Mouse (Mus musculus) hindbrain, embryonic 16.5 days (tissue): ENCODE results near the gene St3gal4. TPM values are rescaled to one million over a fixed set of nuclear protein-coding genes. Genes with fewer than 3 reads are reported as not detected.
"Not testable (repeated sequence)": the region's sequence is repeated elsewhere in the genome, so short reads cannot be mapped to it uniquely, and the experiment has no call there.

Experiments used
- ATAC-seq: fragments of 200-750 bp; cut with Nextera tagmentation; 2 replicates; pipeline ENCODE4 v1.8.0; 2017; ENCODE audit warnings: moderate TSS enrichment, moderate library complexity
- H3K27ac ChIP-seq: fragments of 300-500 bp; sonication (generic); 2 replicates; pipeline ENCODE4 v1.5.1; 2014; ENCODE audit warnings: low read depth, mild to moderate bottlenecking, control low read depth, low read length, moderate library complexity
- H3K27me3 ChIP-seq: fragments of 300-500 bp; sonication (generic); replicated peaks from 2 replicates; pipeline ENCODE4 v1.6.1; 2014; ENCODE audit warnings: low read length; ENCODE audit not compliant: control insufficient read depth, insufficient read depth
- H3K36me3 ChIP-seq: fragments of 300-500 bp; sonication (generic); 2 replicates; pipeline ENCODE4 v1.6.1; 2014; ENCODE audit warnings: mild to moderate bottlenecking, low read length, moderate library complexity, mixed read lengths; ENCODE audit not compliant: control insufficient read depth, insufficient read depth
- H3K4me1 ChIP-seq: fragments of 300-500 bp; sonication (generic); 2 replicates; pipeline ENCODE4 v1.6.1; 2014; ENCODE audit warnings: low read depth, low read length; ENCODE audit not compliant: control insufficient read depth, insufficient read depth
- H3K4me2 ChIP-seq: fragments of 300-500 bp; sonication (generic); 2 replicates; pipeline ENCODE4 v1.6.1; 2014; ENCODE audit warnings: mild to moderate bottlenecking, low read length, control low read depth, moderate library complexity
- H3K4me3 ChIP-seq: fragments of 300-500 bp; sonication (generic); 2 replicates; pipeline ENCODE4 v1.5.1; 2014; ENCODE audit warnings: mild to moderate bottlenecking, low read length, control low read depth, moderate library complexity
- H3K9ac ChIP-seq: fragments of 300-500 bp; sonication (generic); 2 replicates; pipeline ENCODE4 v1.6.1; 2014; ENCODE audit warnings: low read depth, mild to moderate bottlenecking, control low read depth, low read length, moderate library complexity
- H3K9me3 ChIP-seq: fragments of 300-500 bp; sonication (generic); 2 replicates; pipeline ENCODE4 v1.6.1; 2014; ENCODE audit warnings: mild to moderate bottlenecking, low read length, moderate library complexity; ENCODE audit not compliant: control insufficient read depth
- WGBS: fragments of 180-500 bp; shearing (Covaris S2); extraction: QIAGEN DNeasy Blood & Tissue Kit; methylation state at CpG from one replicate; pipeline ENCODE4 v1.1.7; 2014; 5-methylcytosine and 5-hydroxymethylcytosine counted together
- polyA plus RNA-seq: library from polyadenylated mRNA; unstranded; fragments of >200 nt; fragmentation: Nextera tagmentation; extraction: Ambion mirVana; gene quantifications from 2 replicates; pipeline ENCODE4 v1.2.1, GENCODE M21; 2015

Gene St3gal4
- polyA plus RNA-seq, 1 experiment from 2014 or later, result 16.1 TPM

- 91% methylated on average over 4 of the region's 4 CpGs for WGBS
- ATAC-seq, result no peak
- Histone ChIP-seq H3K36me3 (no peaks in the 10 kb centered on the region), H3K4me3 (no peak overlapping the region), H3K4me2 (no peak overlapping the region), H3K27ac (no peak overlapping the region), H3K9me3 (no peaks in the 10 kb centered on the region), H3K9ac (no peak overlapping the region), H3K4me1 (no peaks in the 10 kb centered on the region), H3K27me3 (no peaks in the 10 kb centered on the region)
Observed at GRCm38 (mm10) chr9:35156862-35157261, 37.8 kb upstream of the St3gal4 start.

- Histone ChIP-seq H3K36me3 (no peaks in the 10 kb centered on the region), H3K9ac (no peak overlapping the region), H3K27ac (no peak overlapping the region), H3K9me3 (no peaks in the 10 kb centered on the region), H3K4me1 (no peaks in the 10 kb centered on the region), H3K4me3 (no peak overlapping the region), H3K27me3 (no peaks in the 10 kb centered on the region), H3K4me2 (no peak overlapping the region)
- WGBS, result 95% methylated on average over 5 of the region's 5 CpGs
- no peak for ATAC-seq
Observed at GRCm38 (mm10) chr9:35156002-35156710, 37.1 kb upstream of the St3gal4 start.

GRCm38 (mm10) chr9:35152923-35153322, 33.9 kb upstream of the St3gal4 start:
- Histone ChIP-seq H3K9me3 (no peaks in the 10 kb centered on the region), H3K4me3 (no peak overlapping the region), H3K9ac (no peak overlapping the region), H3K36me3 (no peaks in the 10 kb centered on the region), H3K4me1 (no peaks in the 10 kb centered on the region), H3K27me3 (no peaks in the 10 kb centered on the region), H3K27ac (no peak overlapping the region), H3K4me2 (no peak overlapping the region)
- 92% methylated on average over 1 of the region's 1 CpGs for WGBS
- ATAC-seq, result no peak

GRCm38 (mm10) chr9:35148822-35149221, 29.8 kb upstream of the St3gal4 start:
- ATAC-seq, H3K27me3 ChIP-seq, H3K4me2 ChIP-seq, H3K9ac ChIP-seq, H3K9me3 ChIP-seq, H3K36me3 ChIP-seq, H3K4me1 ChIP-seq, H3K4me3 ChIP-seq, H3K27ac ChIP-seq: not testable (repeated sequence)

- not testable (repeated sequence) for H3K4me3 ChIP-seq, H3K4me1 ChIP-seq, H3K27ac ChIP-seq, H3K36me3 ChIP-seq, H3K9me3 ChIP-seq, H3K4me2 ChIP-seq, H3K9ac ChIP-seq, H3K27me3 ChIP-seq, ATAC-seq
- WGBS, result 92% methylated on average over 14 of the region's 14 CpGs
Observed at GRCm38 (mm10) chr9:35147261-35147660, 28.2 kb upstream of the St3gal4 start.

GRCm38 (mm10) chr9:35145829-35146228, 26.8 kb upstream of the St3gal4 start:
- no peaks in the 10 kb centered on the region for H3K36me3 ChIP-seq
- H3K4me1 ChIP-seq, result no peaks in the 10 kb centered on the region
- H3K27me3 ChIP-seq, result no peaks in the 10 kb centered on the region
- H3K4me2 ChIP-seq, result no peak overlapping the region
- H3K9me3 ChIP-seq, result no peaks in the 10 kb centered on the region
- no peak for ATAC-seq
- no peak overlapping the region for H3K27ac ChIP-seq
- H3K9ac ChIP-seq, result no peak overlapping the region
- no peak overlapping the region for H3K4me3 ChIP-seq
- 92% methylated on average over 1 of the region's 1 CpGs for WGBS

- Histone ChIP-seq H3K9me3 (no peaks in the 10 kb centered on the region), H3K36me3 (no peaks in the 10 kb centered on the region), H3K4me3 (no peak overlapping the region), H3K27me3 (no peaks in the 10 kb centered on the region), H3K4me2 (no peak overlapping the region), H3K4me1 (no peaks in the 10 kb centered on the region), H3K9ac (no peak overlapping the region), H3K27ac (no peak overlapping the region)
- no peak; the same call in 1 of the 2 replicates for ATAC-seq
- WGBS, result 89% methylated on average over 9 of the region's 9 CpGs
Observed at GRCm38 (mm10) chr9:35145118-35145517, 26.1 kb upstream of the St3gal4 start.

GRCm38 (mm10) chr9:35142221-35142620, 23.2 kb upstream of the St3gal4 start:
- no peaks in the 10 kb centered on the region for H3K27me3 ChIP-seq
- H3K36me3 ChIP-seq, result no peaks in the 10 kb centered on the region
- no peak overlapping the region for H3K27ac ChIP-seq
- no peak overlapping the region for H3K9ac ChIP-seq
- 83% methylated on average over 2 of the region's 2 CpGs for WGBS
- no peak for ATAC-seq
- H3K4me2 ChIP-seq, result no peak overlapping the region
- no peaks in the 10 kb centered on the region for H3K4me1 ChIP-seq
- H3K9me3 ChIP-seq, result no peaks in the 10 kb centered on the region
- H3K4me3 ChIP-seq, result no peak overlapping the region

- H3K27me3 ChIP-seq, result no peaks in the 10 kb centered on the region
- H3K4me1 ChIP-seq, result no peaks in the 10 kb centered on the region
- ATAC-seq, result no peak
- no peaks in the 10 kb centered on the region for H3K9me3 ChIP-seq
- H3K4me2 ChIP-seq, result no peak overlapping the region
- no peak overlapping the region for H3K27ac ChIP-seq
- H3K36me3 ChIP-seq, result no peaks in the 10 kb centered on the region
- no peak overlapping the region for H3K4me3 ChIP-seq
- H3K9ac ChIP-seq, result no peak overlapping the region
- WGBS, result 85% methylated on average over 5 of the region's 5 CpGs
Observed at GRCm38 (mm10) chr9:35139231-35139744, 20.2 kb upstream of the St3gal4 start.
